Mouse (Mus musculus): ENCODE results near the gene Dcakd. TPM values are rescaled to one million over a fixed set of nuclear protein-coding genes. Genes with fewer than 3 reads are reported as not detected.

Dcakd gene
- polyA plus RNA-seq, 1 experiment from 2014 or later, result 198 TPM

GRCm38 (mm10) chr11:102972326-102972725, 55.8 kb downstream of the Dcakd start:
- Histone ChIP-seq H3K27me3 (ENCODE audit: control insufficient read depth, insufficient read depth, low read length) (no peaks in the 10 kb centered on the region), H3K9ac (replicated peaks; ENCODE audit: low read depth, low read length) (no peak overlapping the region), H3K27ac (ENCODE audit: low read length) (no peak overlapping the region), H3K4me2 (replicated peaks; ENCODE audit: low read depth, low read length) (no peak overlapping the region), H3K4me1 (ENCODE audit: control insufficient read depth, insufficient read depth, low read length) (0 out of 2 replicates have a peak, but pooled peaks cover 3% of the 10 kb centered on the region), H3K4me3 (ENCODE audit: low read depth, low read length) (no peak overlapping the region), H3K36me3 (ENCODE audit: control insufficient read depth, insufficient read depth, low read length) (no peaks in the 10 kb centered on the region), H3K9me3 (ENCODE audit: control insufficient read depth, low read depth, low read length) (no peaks in the 10 kb centered on the region)
- WGBS, result 48% methylated on average over 1 of the region's 1 CpGs
- ATAC-seq (ENCODE audit: insufficient number of reproducible peaks, insufficient read depth, low FRiP score, low read depth), result no peak

- WGBS, result 31% methylated on average over 5 of the region's 5 CpGs
- 0 out of 2 replicates have a peak, but pooled peaks cover 3% of the 10 kb centered on the region for H3K4me1 ChIP-seq (ENCODE audit: control insufficient read depth, insufficient read depth, low read length)
- H3K4me2 ChIP-seq (replicated peaks; ENCODE audit: low read depth, low read length), result no peak overlapping the region
- no peak overlapping the region for H3K27ac ChIP-seq (ENCODE audit: low read length)
- no peak overlapping the region for H3K4me3 ChIP-seq (ENCODE audit: low read depth, low read length)
- no peak for ATAC-seq (ENCODE audit: insufficient number of reproducible peaks, insufficient read depth, low FRiP score, low read depth)
- no peaks in the 10 kb centered on the region for H3K9me3 ChIP-seq (ENCODE audit: control insufficient read depth, low read depth, low read length)
- no peaks in the 10 kb centered on the region for H3K27me3 ChIP-seq (ENCODE audit: control insufficient read depth, insufficient read depth, low read length)
- H3K9ac ChIP-seq (replicated peaks; ENCODE audit: low read depth, low read length), result no peak overlapping the region
- H3K36me3 ChIP-seq (ENCODE audit: control insufficient read depth, insufficient read depth, low read length), result no peaks in the 10 kb centered on the region
These were observed 56.5 kb downstream of the Dcakd start for GRCm38 (mm10) chr11:102971604-102972003.

- no peak overlapping the region for H3K27ac ChIP-seq (ENCODE audit: low read length)
- no peak for ATAC-seq (ENCODE audit: insufficient number of reproducible peaks, insufficient read depth, low FRiP score, low read depth)
- WGBS, result 62% methylated on average over 16 of the region's 16 CpGs
These were observed 63.5 kb downstream of the Dcakd start for GRCm38 (mm10) chr11:102964547-102965091.

GRCm38 (mm10) chr11:102963855-102964546, 64.1 kb downstream of the Dcakd start:
- H3K9ac ChIP-seq (replicated peaks; ENCODE audit: low read depth, low read length), result no peak overlapping the region; the same call in 1 of the 2 replicates
- H3K4me1 ChIP-seq (ENCODE audit: control insufficient read depth, insufficient read depth, low read length), result peaks cover 12% of the 10 kb centered on the region
- 30% methylated on average over 24 of the region's 24 CpGs for WGBS
- H3K27ac ChIP-seq (ENCODE audit: low read length), result no peak overlapping the region
- no peak overlapping the region for H3K4me3 ChIP-seq (ENCODE audit: low read depth, low read length)
- H3K4me2 ChIP-seq (replicated peaks; ENCODE audit: low read depth, low read length), result no peak overlapping the region
- no peaks in the 10 kb centered on the region for H3K27me3 ChIP-seq (ENCODE audit: control insufficient read depth, insufficient read depth, low read length)
- H3K36me3 ChIP-seq (ENCODE audit: control insufficient read depth, insufficient read depth, low read length), result no peaks in the 10 kb centered on the region
- H3K9me3 ChIP-seq (ENCODE audit: control insufficient read depth, low read depth, low read length), result no peaks in the 10 kb centered on the region
- ATAC-seq (ENCODE audit: insufficient number of reproducible peaks, insufficient read depth, low FRiP score, low read depth), result no peak

More at GRCm38 (mm10) chr11:102964547-102965091, 63.5 kb downstream of the Dcakd start:
- Histone ChIP-seq H3K4me2 (replicated peaks; ENCODE audit: low read depth, low read length) (no peak overlapping the region), H3K36me3 (ENCODE audit: control insufficient read depth, insufficient read depth, low read length) (no peaks in the 10 kb centered on the region), H3K9ac (replicated peaks; ENCODE audit: low read depth, low read length) (no peak overlapping the region), H3K4me3 (ENCODE audit: low read depth, low read length) (no peak overlapping the region), H3K4me1 (ENCODE audit: control insufficient read depth, insufficient read depth, low read length) (peaks cover 12% of the 10 kb centered on the region), H3K9me3 (ENCODE audit: control insufficient read depth, low read depth, low read length) (no peaks in the 10 kb centered on the region), H3K27me3 (ENCODE audit: control insufficient read depth, insufficient read depth, low read length) (no peaks in the 10 kb centered on the region)

- Histone ChIP-seq H3K27me3 (ENCODE audit: control insufficient read depth, insufficient read depth, low read length) (no peaks in the 10 kb centered on the region), H3K9me3 (ENCODE audit: control insufficient read depth, low read depth, low read length) (no peaks in the 10 kb centered on the region), H3K9ac (replicated peaks; ENCODE audit: low read depth, low read length) (no peak overlapping the region; the same call in 1 of the 2 replicates), H3K4me3 (ENCODE audit: low read depth, low read length) (no peak overlapping the region), H3K36me3 (ENCODE audit: control insufficient read depth, insufficient read depth, low read length) (no peaks in the 10 kb centered on the region), H3K4me2 (replicated peaks; ENCODE audit: low read depth, low read length) (0 out of 2 replicates have a peak overlapping the region, but pooled peaks have one; percentile 10), H3K27ac (ENCODE audit: low read length) (peak overlapping the region; percentile 41; the same call in 1 of the 2 replicates), H3K4me1 (ENCODE audit: control insufficient read depth, insufficient read depth, low read length) (peaks cover 12% of the 10 kb centered on the region)
- WGBS, result 8% methylated on average over 16 of the region's 16 CpGs
- ATAC-seq (ENCODE audit: insufficient number of reproducible peaks, insufficient read depth, low FRiP score, low read depth), result no peak
These were observed 64.8 kb downstream of the Dcakd start for GRCm38 (mm10) chr11:102963246-102963854.

- H3K4me1 ChIP-seq (ENCODE audit: control insufficient read depth, insufficient read depth, low read length), result peaks cover 14% of the 10 kb centered on the region
- no peaks in the 10 kb centered on the region for H3K27me3 ChIP-seq (ENCODE audit: control insufficient read depth, insufficient read depth, low read length)
- 32% methylated on average over 7 of the region's 7 CpGs for WGBS
- no peak overlapping the region for H3K9ac ChIP-seq (replicated peaks; ENCODE audit: low read depth, low read length)
- no peaks in the 10 kb centered on the region for H3K9me3 ChIP-seq (ENCODE audit: control insufficient read depth, low read depth, low read length)
- ATAC-seq (ENCODE audit: insufficient number of reproducible peaks, insufficient read depth, low FRiP score, low read depth), result no peak
- 0 out of 2 replicates have a peak overlapping the region, but pooled peaks have one; percentile 10 for H3K4me2 ChIP-seq (replicated peaks; ENCODE audit: low read depth, low read length)
- no peak overlapping the region for H3K4me3 ChIP-seq (ENCODE audit: low read depth, low read length)
- no peaks in the 10 kb centered on the region for H3K36me3 ChIP-seq (ENCODE audit: control insufficient read depth, insufficient read depth, low read length)
- peak overlapping the region; percentile 41; the same call in 1 of the 2 replicates for H3K27ac ChIP-seq (ENCODE audit: low read length)
These were observed 65.3 kb downstream of the Dcakd start for GRCm38 (mm10) chr11:102962861-102963245.

DNA sequence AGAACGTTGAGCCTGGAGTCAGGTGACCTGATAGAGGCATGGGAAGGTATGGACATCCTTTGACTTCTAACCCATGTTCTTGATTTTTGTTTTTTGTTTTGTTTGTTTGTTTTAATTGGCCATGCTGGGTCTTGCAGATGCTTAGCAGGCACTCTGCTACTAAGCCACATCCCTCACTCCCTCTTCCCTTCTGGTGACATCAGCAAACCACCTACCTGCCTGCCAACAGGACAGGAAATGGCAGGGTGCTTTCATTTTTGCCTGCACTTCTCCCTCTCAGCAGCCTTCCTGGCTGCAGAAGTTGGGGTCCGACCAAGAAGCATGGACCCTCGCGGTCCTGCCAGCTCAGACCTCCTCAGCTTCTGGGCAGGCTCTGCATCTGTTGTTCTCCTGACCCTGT, 67.1 kb downstream of the Dcakd start:
- H3K4me1 ChIP-seq (ENCODE audit: control insufficient read depth, insufficient read depth, low read length), result peaks cover 29% of the 10 kb centered on the region
- no peak overlapping the region for H3K4me2 ChIP-seq (replicated peaks; ENCODE audit: low read depth, low read length)
- H3K27me3 ChIP-seq (ENCODE audit: control insufficient read depth, insufficient read depth, low read length), result no peaks in the 10 kb centered on the region
- H3K27ac ChIP-seq (ENCODE audit: low read length), result no peak overlapping the region
- no peak overlapping the region for H3K9ac ChIP-seq (replicated peaks; ENCODE audit: low read depth, low read length)
- no peaks in the 10 kb centered on the region for H3K36me3 ChIP-seq (ENCODE audit: control insufficient read depth, insufficient read depth, low read length)
- ATAC-seq (ENCODE audit: insufficient number of reproducible peaks, insufficient read depth, low FRiP score, low read depth), result no peak
- no peaks in the 10 kb centered on the region for H3K9me3 ChIP-seq (ENCODE audit: control insufficient read depth, low read depth, low read length)
- no peak overlapping the region for H3K4me3 ChIP-seq (ENCODE audit: low read depth, low read length)
- 95% methylated on average over 4 of the region's 4 CpGs for WGBS

- peaks cover 39% of the 10 kb centered on the region for H3K4me1 ChIP-seq (ENCODE audit: control insufficient read depth, insufficient read depth, low read length)
- ATAC-seq (ENCODE audit: insufficient number of reproducible peaks, insufficient read depth, low FRiP score, low read depth), result no peak
- 89% methylated on average over 1 of the region's 1 CpGs for WGBS
These were observed 69.3 kb downstream of the Dcakd start for GRCm38 (mm10) chr11:102958870-102959269.

More at GRCm38 (mm10) chr11:102958870-102959269, 69.3 kb downstream of the Dcakd start:
- H3K9me3 ChIP-seq (ENCODE audit: control insufficient read depth, low read depth, low read length), result no peaks in the 10 kb centered on the region
- H3K27ac ChIP-seq (ENCODE audit: low read length), result no peak overlapping the region
- no peak overlapping the region for H3K4me2 ChIP-seq (replicated peaks; ENCODE audit: low read depth, low read length)
- no peaks in the 10 kb centered on the region for H3K36me3 ChIP-seq (ENCODE audit: control insufficient read depth, insufficient read depth, low read length)
- no peak overlapping the region for H3K4me3 ChIP-seq (ENCODE audit: low read depth, low read length)
- no peaks in the 10 kb centered on the region for H3K27me3 ChIP-seq (ENCODE audit: control insufficient read depth, insufficient read depth, low read length)
- no peak overlapping the region for H3K9ac ChIP-seq (replicated peaks; ENCODE audit: low read depth, low read length)

Measured in stomach, embryonic 14.5 days (tissue).